Mouse (Mus musculus) granulocyte monocyte progenitor cell, adult 5-6 weeks (primary cell): ENCODE measurements around the gene Shank2. TPM values are rescaled to one million over a fixed set of nuclear protein-coding genes. Genes with fewer than 3 reads are reported as not detected.

Experiments
- ATAC-seq: replicated peaks from 2 replicates; pipeline ENCODE4 v1.8.0; 2016; ENCODE audit warnings: mild to moderate bottlenecking, moderate TSS enrichment, inconsistent platforms; ENCODE audit not compliant: poor library complexity, severe bottlenecking
- total RNA-seq, 2 experiments: library from RNA; stranded (forward) in 1 of 2; stranded (reverse) in 1 of 2; fragments of 200-712, 200-1000 nt in 1 of 2; fragments of >200 nt in 1 of 2; fragmentation: Nextera tagmentation in 1 of 2; gene quantifications; 2 replicates each; pipeline ENCODE4 v1.2.3; 2014 to 2017

Shank2 gene
- total RNA-seq, 2 experiments from 2014 or later, result not detected

- ATAC-seq, result no peak
Observed at GRCm38 (mm10) chr7:144026024-144026752, 24.5 kb downstream of the Shank2 start.

GRCm38 (mm10) chr7:144029246-144029645 lies 27.5 kb downstream of the Shank2 start:
- no peak for ATAC-seq

GRCm38 (mm10) chr7:144030796-144031195 lies 29.1 kb downstream of the Shank2 start:
- no peak for ATAC-seq

GRCm38 (mm10) chr7:144031611-144032010 lies 29.9 kb downstream of the Shank2 start:
- ATAC-seq, result no peak

- ATAC-seq, result no peak
Observed at GRCm38 (mm10) chr7:144037541-144037940, 35.8 kb downstream of the Shank2 start.

GRCm38 (mm10) chr7:144037966-144038669 lies 36.4 kb downstream of the Shank2 start:
- no peak for ATAC-seq

- ATAC-seq, result no peak
Observed at GRCm38 (mm10) chr7:144038741-144039140, 37.0 kb downstream of the Shank2 start.

- ATAC-seq, result no peak
Observed at GRCm38 (mm10) chr7:144040328-144040727, 38.6 kb downstream of the Shank2 start.

- no peak for ATAC-seq
Observed at GRCm38 (mm10) chr7:144052076-144052475, 50.3 kb downstream of the Shank2 start.

GRCm38 (mm10) chr7:144055188-144055587 lies 53.5 kb downstream of the Shank2 start:
- no peak for ATAC-seq

GRCm38 (mm10) chr7:144055702-144056531 lies 54.2 kb downstream of the Shank2 start:
- peak; percentile 86 for ATAC-seq

- ATAC-seq, result no peak
Observed at GRCm38 (mm10) chr7:144070162-144070949, 68.6 kb downstream of the Shank2 start.

- no peak for ATAC-seq
Observed at GRCm38 (mm10) chr7:144072219-144072618, 70.5 kb downstream of the Shank2 start.

- ATAC-seq, result no peak
Observed at GRCm38 (mm10) chr7:144072856-144073255, 71.1 kb downstream of the Shank2 start.

GRCm38 (mm10) chr7:144074718-144075117 lies 73.0 kb downstream of the Shank2 start:
- ATAC-seq, result peak; percentile 99

GRCm38 (mm10) chr7:144078661-144079060 lies 76.9 kb downstream of the Shank2 start:
- ATAC-seq, result no peak

GRCm38 (mm10) chr7:144079861-144080260 lies 78.1 kb downstream of the Shank2 start:
- ATAC-seq, result no peak

GRCm38 (mm10) chr7:144081448-144081847 lies 79.7 kb downstream of the Shank2 start:
- peak; percentile 62 for ATAC-seq

GRCm38 (mm10) chr7:144081963-144082362 lies 80.2 kb downstream of the Shank2 start:
- peak; percentile 49 for ATAC-seq

- no peak for ATAC-seq
Observed at GRCm38 (mm10) chr7:144087277-144087676, 85.5 kb downstream of the Shank2 start.
